Mouse (Mus musculus): ENCODE data around the gene Atp6v0e. TPM values are rescaled to one million over a fixed set of nuclear protein-coding genes. Genes with fewer than 3 reads are reported as not detected.

Gene Atp6v0e
- polyA plus RNA-seq, 1 experiment from 2014 or later, result 216 TPM

DNA sequence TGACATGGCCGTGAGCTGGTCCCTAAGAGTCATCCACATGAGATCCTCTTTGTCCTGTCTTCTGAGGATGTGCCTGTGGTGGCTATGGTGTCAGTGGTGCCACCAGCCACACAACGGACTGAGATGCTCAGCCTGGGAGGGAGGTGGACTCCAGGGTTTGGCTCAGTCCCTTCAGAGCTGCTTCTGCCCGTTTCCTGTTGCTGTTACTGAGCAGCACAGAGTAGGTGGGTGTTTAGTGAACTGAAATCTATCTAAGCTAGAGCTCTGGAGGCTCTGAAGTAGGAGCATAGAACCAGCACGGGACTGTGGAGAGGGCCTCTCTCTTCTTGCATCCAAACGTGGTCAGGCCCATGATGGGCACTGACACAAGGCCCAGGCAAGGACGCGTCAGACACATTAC, 28.5 kb upstream of the Atp6v0e start:
- DNase-seq (ENCODE audit: low spot score) (no peak), ATAC-seq (replicated peaks; ENCODE audit: low FRiP score, low TSS enrichment, low read depth) (no peak)
- H3K27ac ChIP-seq (ENCODE audit: low read depth), result no peak overlapping the region
- no peaks in the 10 kb centered on the region for H3K9me3 ChIP-seq (ENCODE audit: control insufficient read depth, low read length)
- peaks cover 83% of the 10 kb centered on the region for H3K36me3 ChIP-seq (ENCODE audit: control insufficient read depth, insufficient read depth, low read length)
- no peak overlapping the region for H3K9ac ChIP-seq (ENCODE audit: low read length)
- no peak overlapping the region for H3K4me3 ChIP-seq (ENCODE audit: low read depth, low read length)
- 90% methylated on average over 7 of the region's 7 CpGs for WGBS
- no peak overlapping the region for H3K4me2 ChIP-seq (ENCODE audit: low read length)
- no peaks in the 10 kb centered on the region for H3K27me3 ChIP-seq (replicated peaks; ENCODE audit: control insufficient read depth, insufficient read depth, low read length)
- H3K4me1 ChIP-seq (replicated peaks; ENCODE audit: control insufficient read depth, insufficient read depth, low read length), result no peaks in the 10 kb centered on the region

DNA sequence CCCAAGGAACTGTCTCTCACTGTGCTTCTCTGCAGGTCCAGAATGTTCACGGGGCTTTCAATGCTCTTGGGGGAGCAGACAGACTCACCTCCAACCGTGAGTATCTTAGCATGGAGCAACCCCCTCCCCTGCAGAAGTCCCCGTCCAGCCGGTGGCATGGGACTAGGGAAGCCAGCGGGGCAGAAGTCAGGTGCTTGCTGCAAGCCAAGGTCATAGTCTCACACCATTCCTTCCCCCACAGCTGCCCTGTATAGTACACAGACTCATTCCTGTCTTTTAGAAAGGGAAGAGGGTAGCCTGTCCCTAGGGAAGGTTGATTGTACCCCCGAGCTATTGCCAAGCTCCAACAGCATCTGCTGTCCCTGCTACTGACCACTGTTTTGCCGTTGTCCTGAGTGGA, 27.1 kb upstream of the Atp6v0e start:
- Histone ChIP-seq H3K4me2 (ENCODE audit: low read length) (no peak overlapping the region), H3K4me1 (replicated peaks; ENCODE audit: control insufficient read depth, insufficient read depth, low read length) (no peaks in the 10 kb centered on the region), H3K27me3 (replicated peaks; ENCODE audit: control insufficient read depth, insufficient read depth, low read length) (no peaks in the 10 kb centered on the region), H3K36me3 (ENCODE audit: control insufficient read depth, insufficient read depth, low read length) (peaks cover 83% of the 10 kb centered on the region), H3K4me3 (ENCODE audit: low read depth, low read length) (no peak overlapping the region), H3K27ac (ENCODE audit: low read depth) (no peak overlapping the region), H3K9ac (ENCODE audit: low read length) (no peak overlapping the region), H3K9me3 (ENCODE audit: control insufficient read depth, low read length) (no peaks in the 10 kb centered on the region)
- WGBS, result 85% methylated on average over 7 of the region's 7 CpGs
- DNase-seq (ENCODE audit: low spot score), result no peak
- no peak for ATAC-seq (replicated peaks; ENCODE audit: low FRiP score, low TSS enrichment, low read depth)

DNA sequence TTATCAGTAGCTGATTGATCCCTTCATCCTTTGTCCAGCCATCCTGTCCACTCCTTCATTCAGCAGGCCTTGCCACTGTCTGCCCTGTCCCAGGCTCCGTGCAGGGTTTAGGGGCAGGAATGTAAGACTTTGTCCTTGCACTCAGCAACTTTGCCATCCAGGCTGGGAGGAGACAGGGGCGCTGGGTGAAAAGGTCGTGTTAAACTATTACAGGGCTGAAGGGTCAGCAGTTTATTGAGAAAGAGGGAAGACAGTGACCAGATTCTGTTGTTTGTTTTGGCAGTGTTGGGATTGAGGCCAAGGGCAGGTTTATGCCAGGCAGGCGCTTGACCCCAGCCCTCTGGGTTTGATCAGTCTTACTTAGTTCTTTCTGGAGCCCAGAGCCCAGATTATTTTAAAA, 25.2 kb upstream of the Atp6v0e start:
- DNase-seq (ENCODE audit: low spot score) (no peak), ATAC-seq (replicated peaks; ENCODE audit: low FRiP score, low TSS enrichment, low read depth) (no peak)
- Histone ChIP-seq H3K27ac (ENCODE audit: low read depth) (no peak overlapping the region), H3K4me1 (replicated peaks; ENCODE audit: control insufficient read depth, insufficient read depth, low read length) (no peaks in the 10 kb centered on the region), H3K9ac (ENCODE audit: low read length) (0 out of 2 replicates have a peak overlapping the region, but pooled peaks have one; percentile 5), H3K9me3 (ENCODE audit: control insufficient read depth, low read length) (no peaks in the 10 kb centered on the region), H3K4me3 (ENCODE audit: low read depth, low read length) (no peak overlapping the region), H3K4me2 (ENCODE audit: low read length) (no peak overlapping the region), H3K36me3 (ENCODE audit: control insufficient read depth, insufficient read depth, low read length) (peaks cover 83% of the 10 kb centered on the region), H3K27me3 (replicated peaks; ENCODE audit: control insufficient read depth, insufficient read depth, low read length) (no peaks in the 10 kb centered on the region)
- WGBS, result 38% methylated on average over 4 of the region's 4 CpGs

DNA sequence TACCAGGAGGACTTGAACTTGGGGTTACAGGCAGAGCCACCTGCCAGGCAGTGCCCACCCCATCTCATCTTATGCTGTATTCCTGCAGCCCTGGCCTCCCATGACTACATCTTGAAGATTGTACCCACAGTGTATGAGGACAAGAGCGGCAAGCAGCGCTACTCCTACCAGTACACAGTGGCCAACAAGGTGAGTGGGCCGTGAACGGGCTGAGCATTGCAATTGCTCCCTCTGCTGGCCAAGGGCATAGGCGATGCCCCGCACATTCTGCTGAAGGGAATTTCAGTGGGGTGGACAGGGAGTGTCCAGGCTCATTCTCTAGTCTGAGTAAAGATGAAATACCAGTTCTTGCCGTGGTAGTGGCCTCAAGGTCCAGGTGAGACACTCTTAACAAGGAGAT, 24.4 kb upstream of the Atp6v0e start:
- Histone ChIP-seq H3K27ac (ENCODE audit: low read depth) (no peak overlapping the region), H3K4me2 (ENCODE audit: low read length) (no peak overlapping the region), H3K9me3 (ENCODE audit: control insufficient read depth, low read length) (no peaks in the 10 kb centered on the region), H3K4me3 (ENCODE audit: low read depth, low read length) (no peak overlapping the region), H3K36me3 (ENCODE audit: control insufficient read depth, insufficient read depth, low read length) (peaks cover 85% of the 10 kb centered on the region), H3K4me1 (replicated peaks; ENCODE audit: control insufficient read depth, insufficient read depth, low read length) (no peaks in the 10 kb centered on the region), H3K9ac (ENCODE audit: low read length) (no peak overlapping the region), H3K27me3 (replicated peaks; ENCODE audit: control insufficient read depth, insufficient read depth, low read length) (no peaks in the 10 kb centered on the region)
- ATAC-seq (replicated peaks; ENCODE audit: low FRiP score, low TSS enrichment, low read depth) (peak; percentile 71), DNase-seq (ENCODE audit: low spot score) (peak; percentile 89)
- WGBS, result 17% methylated on average over 7 of the region's 7 CpGs

DNA sequence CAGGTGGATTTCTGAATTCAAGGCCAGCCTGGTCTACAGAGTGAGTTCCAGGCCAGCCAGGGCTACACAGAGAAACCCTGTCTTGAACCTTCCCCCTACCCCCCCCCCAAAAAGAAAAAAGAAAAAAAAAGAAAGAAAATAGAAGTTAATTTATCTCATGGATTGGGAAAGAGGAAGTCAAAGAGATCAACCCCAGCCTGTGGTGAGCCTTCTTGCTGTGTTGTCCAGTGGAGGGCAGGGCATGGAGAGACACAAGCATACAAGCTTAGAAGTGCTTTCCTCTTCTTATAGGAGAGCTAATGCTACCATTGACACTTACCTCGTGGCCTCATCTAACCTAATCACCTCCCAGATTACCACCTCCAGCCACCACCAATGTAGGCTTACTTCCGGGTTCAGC, 23.2 kb upstream of the Atp6v0e start:
- Histone ChIP-seq H3K9me3 (ENCODE audit: control insufficient read depth, low read length) (no peaks in the 10 kb centered on the region), H3K4me1 (replicated peaks; ENCODE audit: control insufficient read depth, insufficient read depth, low read length) (no peaks in the 10 kb centered on the region), H3K36me3 (ENCODE audit: control insufficient read depth, insufficient read depth, low read length) (peaks cover 85% of the 10 kb centered on the region), H3K27me3 (replicated peaks; ENCODE audit: control insufficient read depth, insufficient read depth, low read length) (no peaks in the 10 kb centered on the region), H3K4me3 (ENCODE audit: low read depth, low read length) (no peak overlapping the region), H3K9ac (ENCODE audit: low read length) (no peak overlapping the region), H3K4me2 (ENCODE audit: low read length) (no peak overlapping the region), H3K27ac (ENCODE audit: low read depth) (no peak overlapping the region)
- DNase-seq (ENCODE audit: low spot score) (no peak), ATAC-seq (replicated peaks; ENCODE audit: low FRiP score, low TSS enrichment, low read depth) (no peak)
- WGBS, result 87% methylated on average over 2 of the region's 2 CpGs

DNA sequence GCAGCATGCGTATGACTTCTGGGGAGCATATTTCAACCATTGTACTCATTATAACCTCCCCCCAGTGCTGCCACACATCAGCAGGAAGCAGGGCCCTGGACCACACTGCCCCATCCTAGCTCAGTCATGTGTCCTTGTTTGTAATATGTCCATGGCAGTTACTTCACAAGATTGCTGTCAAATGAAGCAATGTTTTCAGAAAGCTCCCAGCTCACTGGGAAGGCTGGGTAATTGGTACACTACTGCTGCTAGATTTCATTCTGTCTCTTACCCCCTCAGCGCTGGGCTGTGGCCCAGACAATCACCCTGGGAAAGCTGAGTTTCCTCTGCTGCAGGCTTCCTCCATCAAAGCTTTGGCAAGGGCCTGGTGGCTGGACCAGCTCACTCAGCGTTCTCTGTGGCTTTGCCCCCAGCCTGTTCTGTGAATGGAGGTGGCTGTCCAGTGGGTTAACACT, 22.7 kb upstream of the Atp6v0e start:
- H3K9ac ChIP-seq (ENCODE audit: low read length), result no peak overlapping the region
- DNase-seq (ENCODE audit: low spot score) (no peak), ATAC-seq (replicated peaks; ENCODE audit: low FRiP score, low TSS enrichment, low read depth) (no peak)
- H3K4me2 ChIP-seq (ENCODE audit: low read length), result no peak overlapping the region
- WGBS, result 95% methylated on average over 3 of the region's 3 CpGs
- peaks cover 82% of the 10 kb centered on the region for H3K36me3 ChIP-seq (ENCODE audit: control insufficient read depth, insufficient read depth, low read length)
- no peak overlapping the region for H3K4me3 ChIP-seq (ENCODE audit: low read depth, low read length)
- H3K27me3 ChIP-seq (replicated peaks; ENCODE audit: control insufficient read depth, insufficient read depth, low read length), result no peaks in the 10 kb centered on the region
- no peaks in the 10 kb centered on the region for H3K9me3 ChIP-seq (ENCODE audit: control insufficient read depth, low read length)
- H3K4me1 ChIP-seq (replicated peaks; ENCODE audit: control insufficient read depth, insufficient read depth, low read length), result no peaks in the 10 kb centered on the region
- no peak overlapping the region for H3K27ac ChIP-seq (ENCODE audit: low read depth)

DNA sequence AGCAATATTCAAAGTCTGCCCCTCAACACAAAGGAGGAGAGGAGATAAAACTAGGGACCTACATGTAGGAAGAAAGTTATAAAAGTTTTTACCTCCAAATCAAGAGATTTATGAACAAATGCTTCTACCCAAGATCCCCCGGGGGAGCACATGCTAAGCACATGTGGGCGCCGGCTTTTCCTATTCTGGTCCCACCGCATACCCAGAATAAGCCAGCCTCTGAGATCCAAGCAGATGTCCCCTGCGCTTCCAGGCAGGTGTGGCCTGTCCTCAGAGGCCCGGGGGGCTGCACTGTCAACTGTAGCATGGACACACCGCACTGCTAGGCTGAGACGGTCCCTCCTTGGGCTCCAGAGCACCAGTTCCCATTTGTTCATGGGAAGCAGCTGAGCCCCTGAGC, 19.6 kb upstream of the Atp6v0e start:
- Histone ChIP-seq H3K4me1 (replicated peaks; ENCODE audit: control insufficient read depth, insufficient read depth, low read length) (peaks cover 7% of the 10 kb centered on the region), H3K9me3 (ENCODE audit: control insufficient read depth, low read length) (no peaks in the 10 kb centered on the region), H3K4me3 (ENCODE audit: low read depth, low read length) (no peak overlapping the region), H3K36me3 (ENCODE audit: control insufficient read depth, insufficient read depth, low read length) (peaks cover 74% of the 10 kb centered on the region), H3K27ac (ENCODE audit: low read depth) (no peak overlapping the region), H3K27me3 (replicated peaks; ENCODE audit: control insufficient read depth, insufficient read depth, low read length) (no peaks in the 10 kb centered on the region), H3K4me2 (ENCODE audit: low read length) (no peak overlapping the region), H3K9ac (ENCODE audit: low read length) (no peak overlapping the region)
- DNase-seq (ENCODE audit: low spot score) (no peak), ATAC-seq (replicated peaks; ENCODE audit: low FRiP score, low TSS enrichment, low read depth) (no peak)
- 95% methylated on average over 8 of the region's 8 CpGs for WGBS

DNA sequence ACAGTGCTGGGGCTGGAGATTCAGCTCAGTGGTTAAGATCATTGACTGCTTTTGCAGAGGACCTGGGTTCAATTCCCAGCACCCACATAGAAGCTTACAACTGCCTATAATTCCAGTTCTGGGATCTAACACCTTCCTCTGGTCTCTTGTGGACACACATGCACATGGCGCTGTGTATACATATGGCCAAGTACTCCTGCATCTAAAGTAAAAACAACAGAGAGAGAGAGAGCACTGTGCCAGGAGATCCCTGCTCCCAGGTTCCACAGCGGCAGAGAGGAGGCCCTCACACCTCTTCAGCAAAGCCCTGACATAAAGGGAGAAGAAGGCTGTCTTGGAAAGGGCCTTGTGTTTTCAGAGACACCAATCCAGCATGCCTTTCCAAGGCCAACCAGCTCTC, 19.0 kb upstream of the Atp6v0e start:
- Histone ChIP-seq H3K36me3 (ENCODE audit: control insufficient read depth, insufficient read depth, low read length) (peaks cover 75% of the 10 kb centered on the region), H3K27me3 (replicated peaks; ENCODE audit: control insufficient read depth, insufficient read depth, low read length) (no peaks in the 10 kb centered on the region), H3K4me3 (ENCODE audit: low read depth, low read length) (no peak overlapping the region), H3K9ac (ENCODE audit: low read length) (no peak overlapping the region), H3K4me2 (ENCODE audit: low read length) (no peak overlapping the region), H3K9me3 (ENCODE audit: control insufficient read depth, low read length) (no peaks in the 10 kb centered on the region), H3K4me1 (replicated peaks; ENCODE audit: control insufficient read depth, insufficient read depth, low read length) (peaks cover 7% of the 10 kb centered on the region), H3K27ac (ENCODE audit: low read depth) (no peak overlapping the region)
- 90% methylated on average over 2 of the region's 2 CpGs for WGBS
- ATAC-seq (replicated peaks; ENCODE audit: low FRiP score, low TSS enrichment, low read depth), result no peak
- DNase-seq (ENCODE audit: low spot score), result no peak

DNA sequence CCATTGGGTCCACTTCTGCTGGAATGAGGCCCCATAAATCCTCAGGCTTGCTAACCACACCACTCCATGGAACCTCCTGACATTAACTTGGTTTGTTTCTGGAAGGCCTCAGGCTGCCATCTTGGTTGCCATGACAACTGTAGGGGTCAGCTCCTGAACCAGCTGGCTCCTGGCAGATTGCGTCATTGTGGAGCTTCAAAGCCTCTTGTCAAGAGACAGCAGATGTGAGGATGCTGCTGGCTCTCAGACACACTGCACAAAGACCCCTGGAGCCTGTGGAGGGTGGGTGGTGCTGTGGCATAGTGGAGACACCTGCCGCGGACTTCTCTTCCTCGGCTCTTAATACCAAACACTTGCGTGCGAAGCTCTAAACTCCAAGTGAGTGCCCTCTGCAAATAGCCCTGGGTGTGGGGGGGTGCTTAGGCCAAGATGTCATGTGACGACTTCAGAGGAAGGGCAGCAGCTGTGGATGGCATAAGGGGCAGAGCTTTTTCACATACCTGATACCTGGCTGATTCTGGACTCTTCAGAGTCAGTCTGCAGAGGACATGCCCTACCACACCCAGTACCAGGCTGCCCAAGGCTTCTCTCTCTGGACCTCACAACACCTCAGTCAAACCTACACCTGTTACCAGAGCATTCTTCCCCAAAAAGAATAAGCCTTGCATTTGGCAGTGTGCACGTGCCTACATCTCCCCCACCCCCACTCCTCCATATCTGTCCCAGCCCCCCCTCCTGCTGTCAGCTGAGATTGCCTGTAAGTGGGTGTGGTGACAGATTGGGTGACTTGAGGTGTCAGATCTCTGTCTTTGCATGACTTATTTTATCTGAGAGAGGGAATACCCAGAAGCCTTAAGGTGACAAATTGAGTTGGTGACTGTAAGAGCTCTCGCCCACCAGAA, 18.3 kb upstream of the Atp6v0e start:
- Histone ChIP-seq H3K36me3 (ENCODE audit: control insufficient read depth, insufficient read depth, low read length) (peaks cover 72% of the 10 kb centered on the region), H3K9me3 (ENCODE audit: control insufficient read depth, low read length) (no peaks in the 10 kb centered on the region), H3K9ac (ENCODE audit: low read length) (no peak overlapping the region), H3K4me1 (replicated peaks; ENCODE audit: control insufficient read depth, insufficient read depth, low read length) (peaks cover 7% of the 10 kb centered on the region), H3K27ac (ENCODE audit: low read depth) (no peak overlapping the region), H3K4me3 (ENCODE audit: low read depth, low read length) (no peak overlapping the region), H3K27me3 (replicated peaks; ENCODE audit: control insufficient read depth, insufficient read depth, low read length) (no peaks in the 10 kb centered on the region), H3K4me2 (ENCODE audit: low read length) (no peak overlapping the region)
- DNase-seq (ENCODE audit: low spot score), result no peak
- no peak for ATAC-seq (replicated peaks; ENCODE audit: low FRiP score, low TSS enrichment, low read depth)
- 79% methylated on average over 9 of the region's 9 CpGs for WGBS
